Mouse (Mus musculus) monocyte, adult 5-6 weeks (primary cell): ENCODE data around the gene Mtfmt. TPM values are rescaled to one million over a fixed set of nuclear protein-coding genes. Genes with fewer than 3 reads are reported as not detected.

ENCODE experiments used
- ATAC-seq: fragments of 153-309, 156-312 bp; replicated peaks from 2 replicates; pipeline ENCODE4 v1.8.0; 2017; ENCODE audit warnings: mild to moderate bottlenecking; ENCODE audit not compliant: low TSS enrichment, insufficient number of reproducible peaks, severe bottlenecking, poor library complexity, low FRiP score
- total RNA-seq: library from RNA; stranded (forward); fragments of 200-1000, 200-491, 200-594 nt; gene quantifications from 3 replicates; pipeline ENCODE4 v1.2.3, GENCODE M21; 2017

Mtfmt gene
- total RNA-seq, 1 experiment from 2014 or later = 11.0 TPM

DNA sequence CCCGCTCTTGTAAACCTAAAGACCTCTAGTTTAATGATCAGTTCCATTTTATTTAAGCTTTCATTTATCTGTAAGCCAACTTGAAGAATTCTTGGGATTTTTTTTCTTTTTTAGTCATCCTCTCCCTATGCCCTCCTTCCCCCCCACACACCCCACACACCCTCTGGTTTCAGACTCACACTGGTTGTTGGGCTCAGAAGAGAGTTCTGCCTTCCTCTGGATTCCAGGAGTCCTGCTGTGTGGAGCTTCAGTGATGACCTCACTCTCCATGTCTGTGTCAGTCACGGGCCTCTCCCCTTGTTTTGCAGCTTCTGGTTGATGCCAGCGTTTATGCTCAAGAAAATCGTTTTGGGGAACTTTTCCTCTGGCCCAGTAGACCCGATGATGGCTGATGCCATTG, 44.5 kb downstream of the Mtfmt start:
- ATAC-seq = no peak

DNA sequence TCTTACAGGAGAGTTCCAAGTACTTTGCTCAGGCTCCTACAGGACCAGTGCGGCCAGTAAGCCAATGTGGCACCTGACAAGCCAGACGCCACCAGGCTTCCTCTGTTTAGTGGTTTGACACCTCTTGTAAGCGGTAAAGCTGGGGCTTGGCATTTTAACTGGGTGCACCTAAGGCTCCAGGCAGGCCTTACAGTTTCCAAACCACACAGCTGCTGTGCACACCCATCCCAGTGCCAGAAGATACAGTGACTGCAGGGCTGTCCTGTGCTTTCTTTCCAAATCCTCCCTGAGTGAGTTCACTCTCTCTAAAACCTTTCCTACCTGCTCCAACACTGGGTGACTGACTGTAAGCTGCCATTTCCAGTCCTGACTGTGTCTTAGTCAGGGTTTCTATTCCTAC, 55.9 kb downstream of the Mtfmt start:
- ATAC-seq = no peak

DNA sequence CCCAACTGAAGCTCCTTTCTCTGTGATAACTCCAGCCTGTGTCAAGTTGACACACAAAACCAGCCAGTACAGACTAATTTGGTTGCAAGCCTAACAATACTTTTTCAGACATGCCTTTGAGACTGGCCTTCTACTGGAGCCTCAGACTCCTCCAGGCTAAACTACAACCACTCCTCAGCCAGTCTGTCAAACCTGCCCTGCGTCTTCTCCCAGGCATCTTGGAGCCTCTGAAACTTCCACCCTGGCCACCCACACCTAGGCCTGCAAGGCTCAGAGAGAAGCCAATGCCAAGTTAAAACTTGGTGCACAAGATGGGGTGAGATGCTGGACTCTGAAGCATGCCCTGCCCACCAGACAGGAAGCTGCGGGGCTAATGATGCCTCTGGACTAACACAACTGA, 56.8 kb downstream of the Mtfmt start:
- ATAC-seq = no peak

DNA sequence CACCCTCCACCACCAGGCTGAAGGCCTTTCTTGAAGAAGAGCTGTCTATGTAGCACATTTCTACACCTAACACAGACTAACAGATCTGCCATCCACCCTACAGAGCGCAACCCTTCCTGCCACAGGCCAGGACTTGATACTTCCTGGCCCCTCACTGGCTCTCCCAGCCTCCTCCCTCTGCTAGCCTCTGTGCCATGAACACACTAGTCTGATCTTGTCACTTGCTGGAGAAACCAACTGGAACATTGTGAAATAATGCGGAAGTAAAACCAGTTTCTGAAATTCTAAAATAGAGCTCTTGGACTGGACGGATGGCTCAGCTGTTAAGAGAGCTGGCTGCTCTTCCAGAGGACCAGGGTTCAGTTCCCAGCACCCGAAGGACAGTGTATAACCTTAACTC, 57.3 kb downstream of the Mtfmt start:
- peak; percentile 78 for ATAC-seq

DNA sequence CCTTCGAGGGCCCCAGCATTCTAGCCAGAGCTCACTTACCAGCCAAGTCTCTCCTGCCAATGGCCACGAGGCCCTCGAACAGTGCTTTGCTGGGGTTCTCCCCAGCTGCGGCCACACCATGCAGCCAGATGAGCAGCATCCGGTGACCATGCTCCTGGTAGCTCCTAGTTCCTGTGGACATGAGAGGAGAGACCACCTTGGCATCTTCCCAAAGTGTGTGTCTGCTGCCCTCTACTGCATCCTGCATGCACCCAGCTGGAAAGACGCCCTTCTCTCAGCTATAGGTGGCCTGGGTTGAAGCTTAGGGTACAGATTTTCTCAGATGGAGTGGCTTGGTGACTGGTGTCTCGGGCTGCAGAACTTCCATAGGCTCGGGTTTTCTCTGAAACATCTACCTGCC, 66.6 kb downstream of the Mtfmt start:
- ATAC-seq = no peak

Other genes with a start within 250 kb of the Mtfmt start
- gene Parp16, start 240.4 kb upstream of the Mtfmt start, total RNA-seq = 1.9 to 3.1 TPM (median 2.3 TPM) in 3 replicates
- gene Cilp, start 170.6 kb upstream of the Mtfmt start, total RNA-seq = not detected in 3 replicates
- 38.0 to 44.2 TPM (median 39.6 TPM) in 3 replicates for gene Clpx, start 141.5 kb upstream of the Mtfmt start, total RNA-seq
- 16.3 to 44.7 TPM (median 24.6 TPM) in 3 replicates for gene Pdcd7, start 89.7 kb upstream of the Mtfmt start, total RNA-seq
- not detected in 3 replicates for gene Ubap1l, start 74.7 kb upstream of the Mtfmt start, total RNA-seq
- gene Kbtbd13, start 44.1 kb upstream of the Mtfmt start, total RNA-seq = 0.29 TPM in 1 of 3 replicates, not detected in the others
- gene Rasl12, start 37.3 kb upstream of the Mtfmt start, total RNA-seq = 0.95 to 15.8 TPM (median 4.8 TPM) in 3 replicates
- gene Slc51b, start 12.8 kb upstream of the Mtfmt start, total RNA-seq = not detected in 3 replicates
- 55.6 to 62.9 TPM (median 60.9 TPM) in 3 replicates for gene Spg21, start 25.2 kb downstream of the Mtfmt start, total RNA-seq
- gene Ankdd1a, start 84.4 kb downstream of the Mtfmt start, total RNA-seq = 3.5 to 6.1 TPM (median 3.8 TPM) in 3 replicates
- gene Plekho2, start 144.3 kb downstream of the Mtfmt start, total RNA-seq = 103 to 136 TPM (median 112 TPM) in 3 replicates
- 0.21 TPM in 1 of 3 replicates, not detected in the others for gene Pif1, start 151.4 kb downstream of the Mtfmt start, total RNA-seq
- 0.48 to 4.1 TPM (median 0.53 TPM) in 3 replicates for gene Rbpms2, start 193.9 kb downstream of the Mtfmt start, total RNA-seq
- 72.0 to 107 TPM (median 78.2 TPM) in 3 replicates for gene Oaz2, start 232.2 kb downstream of the Mtfmt start, total RNA-seq